12 mouse cellular contexts compared by ENCODE assay signal in the genomic region with DNA sequence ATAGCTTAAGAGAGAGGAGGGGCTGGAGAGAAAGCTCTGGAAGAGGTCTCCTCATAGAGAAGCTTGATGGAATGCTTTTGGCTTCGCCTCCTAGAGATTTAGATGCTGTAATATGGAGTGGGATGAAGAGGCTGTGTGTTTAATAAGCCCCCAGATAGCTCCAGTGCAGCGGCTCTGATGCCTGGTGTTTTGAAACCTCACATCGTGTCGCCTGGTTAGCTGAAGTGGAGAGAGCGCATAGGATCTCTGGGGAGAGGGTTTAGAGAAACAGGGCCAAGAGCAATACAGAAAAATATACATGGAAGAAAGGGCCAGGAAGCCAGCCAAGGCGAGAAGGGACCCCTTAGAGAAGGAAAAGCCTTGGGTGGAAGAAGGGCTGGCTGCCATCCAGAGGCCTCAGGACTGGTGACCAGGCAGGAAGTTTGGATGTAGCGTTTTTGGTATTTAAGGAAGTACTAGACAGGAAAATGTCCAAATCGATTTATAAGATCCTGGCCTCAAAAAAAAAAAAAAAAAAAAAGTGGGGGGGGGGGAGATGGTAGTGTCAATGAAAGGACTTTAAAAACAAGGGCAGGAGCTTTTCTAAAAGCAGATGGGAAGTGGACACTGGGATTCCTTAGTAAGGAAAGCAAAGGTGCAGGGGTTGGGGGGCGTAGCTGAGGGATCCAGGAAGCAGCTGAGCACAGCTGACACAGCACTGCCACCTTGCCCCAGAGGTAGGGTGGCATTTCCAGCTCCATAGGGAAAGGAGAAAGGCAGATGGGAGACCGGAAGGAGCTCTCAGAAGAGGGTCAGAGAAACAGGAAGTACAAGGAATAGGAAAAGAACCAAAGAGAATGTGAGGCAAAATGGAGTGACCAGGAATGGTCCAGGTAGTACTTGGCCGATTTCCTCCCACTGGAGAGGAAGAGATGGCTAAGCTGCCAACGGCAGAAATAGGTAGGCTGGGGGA. TPM values are rescaled to one million over a fixed set of nuclear protein-coding genes. Genes with fewer than 3 reads are reported as not detected.
A peak's percentile ranks its signal among the peaks of the same experiment; 100 is the strongest.
DNase-seq lines count a peak whose midpoint lies in the region; ATAC-seq and TF ChIP-seq lines count a peak whose summit lies in the region.
"Had no signal": no experiment of that assay in that cellular context is flagged by ENCODE, and none has a peak within 500 bp of the region (broad histone marks: within the 10 kb centered on the region; RNA-seq: fewer than 3 reads in every experiment).

No protein-coding gene starts in this region.

- no peaks in the 10 kb centered on the region for H3K4me1 ChIP-seq in midbrain, embryonic 16.5 days (ENCODE audit: control insufficient read depth, insufficient read depth, low read length)
- H3K4me1 ChIP-seq in midbrain, embryonic 10.5 days: peaks cover 18% of the 10 kb centered on the region
- 0 out of 2 replicates have a peak, but pooled peaks cover 4% of the 10 kb centered on the region for H3K4me1 ChIP-seq in kidney, adult 2 months (ENCODE audit: control insufficient read depth, insufficient read depth, low read length)
- no peaks in the 10 kb centered on the region for H3K4me1 ChIP-seq in forebrain, postnatal 0 days (ENCODE audit: insufficient read depth)
- H3K4me1 ChIP-seq: limb, embryonic 12.5 days had no signal

- no peak overlapping the region for H3K4me3 ChIP-seq in midbrain, embryonic 16.5 days (ENCODE audit: low read depth, low read length)
- no peak overlapping the region for H3K4me3 ChIP-seq in midbrain, embryonic 10.5 days
- H3K4me3 ChIP-seq in kidney, adult 2 months (ENCODE audit: insufficient read depth, low read depth, low read length): no peak overlapping the region
- no peak overlapping the region for H3K4me3 ChIP-seq in forebrain, postnatal 0 days (ENCODE audit: low read depth, low read length)
- H3K4me3 ChIP-seq: forebrain, embryonic 10.5 days; limb, embryonic 12.5 days had no signal

- WGBS in midbrain, embryonic 16.5 days: 74% methylated on average over 12 of the region's 12 CpGs
- WGBS in midbrain, embryonic 10.5 days: 89% methylated on average over 12 of the region's 12 CpGs
- WGBS in kidney, adult 2 months: 56% methylated on average over 12 of the region's 12 CpGs
- WGBS in forebrain, postnatal 0 days: 74% methylated on average over 12 of the region's 12 CpGs

- TF ChIP-seq POLR2A in kidney, adult 2 months (IDR thresholded peaks at IDR 0.05; ENCODE audit: low read depth, low read length): no peak

- peak; percentile 38 to 62 for DNase-seq in adrenal gland, postnatal 36 days
- DNase-seq in adrenal gland, adult 8-10 months: no peak
- DNase-seq in midbrain, embryonic 10.5 days (ENCODE audit: low spot score): no peak
- peak; percentile 69 for DNase-seq in kidney, adult 2 months
- DNase-seq in lung, postnatal 4 days: peak; percentile 53 to 75
- DNase-seq in forebrain, postnatal 0 days: no peak
- no peak for DNase-seq in cerebellum, adult 8-10 months
- DNase-seq: cerebellum, adult 9-10 months had no signal

- no peak for TF ChIP-seq CTCF in kidney, adult 2 months (conservative IDR thresholded peaks at IDR 0.05; ENCODE audit: insufficient read depth, insufficient read length, low read depth, low read length)
- no peak for TF ChIP-seq CTCF in forebrain, postnatal 0 days (IDR thresholded peaks at IDR 0.05; ENCODE audit: low read depth)

- no peaks in the 10 kb centered on the region for H3K9me3 ChIP-seq in midbrain, embryonic 16.5 days (replicated peaks; ENCODE audit: control insufficient read depth, low read length, poor library complexity, severe bottlenecking)
- H3K9me3 ChIP-seq in midbrain, embryonic 10.5 days (replicated peaks): no peaks in the 10 kb centered on the region
- no peaks in the 10 kb centered on the region for H3K9me3 ChIP-seq in forebrain, postnatal 0 days (ENCODE audit: low read length)
- H3K9me3 ChIP-seq: forebrain, embryonic 10.5 days; limb, embryonic 12.5 days had no signal

- no peak overlapping the region for H3K4me2 ChIP-seq in midbrain, embryonic 16.5 days (ENCODE audit: low read length)
- H3K4me2 ChIP-seq in forebrain, postnatal 0 days (ENCODE audit: low read depth): no peak overlapping the region
- H3K4me2 ChIP-seq: limb, embryonic 12.5 days had no signal

- H3K9ac ChIP-seq in midbrain, embryonic 16.5 days (ENCODE audit: low read depth, low read length): no peak overlapping the region
- H3K9ac ChIP-seq in forebrain, postnatal 0 days: no peak overlapping the region
- H3K9ac ChIP-seq: limb, embryonic 12.5 days had no signal

- 0 out of 2 replicates have a peak overlapping the region, but pooled peaks have one; percentile 14 for H3K27ac ChIP-seq in midbrain, embryonic 16.5 days (ENCODE audit: low read length)
- H3K27ac ChIP-seq in midbrain, embryonic 10.5 days (replicated peaks): no peak overlapping the region
- H3K27ac ChIP-seq in kidney, adult 2 months (ENCODE audit: insufficient read depth, low read depth, low read length): peak overlapping the region; percentile 55; the same call in 1 of the 2 replicates
- no peak overlapping the region for H3K27ac ChIP-seq in forebrain, postnatal 0 days (ENCODE audit: low read depth, low read length)
- H3K27ac ChIP-seq: forebrain, embryonic 10.5 days; limb, embryonic 12.5 days had no signal

- no peaks in the 10 kb centered on the region for H3K27me3 ChIP-seq in midbrain, embryonic 16.5 days (ENCODE audit: control insufficient read depth, insufficient read depth, low read depth, low read length)
- peaks cover 8% of the 10 kb centered on the region for H3K27me3 ChIP-seq in midbrain, embryonic 10.5 days (ENCODE audit: low read depth, poor library complexity, severe bottlenecking)
- H3K27me3 ChIP-seq in kidney, adult 2 months (replicated peaks; ENCODE audit: control insufficient read depth, insufficient read depth, low read length): no peaks in the 10 kb centered on the region
- no peaks in the 10 kb centered on the region for H3K27me3 ChIP-seq in forebrain, postnatal 0 days (ENCODE audit: insufficient read depth, low read length)
- H3K27me3 ChIP-seq: limb, embryonic 12.5 days; Patski had no signal

- peaks cover 18% of the 10 kb centered on the region for H3K36me3 ChIP-seq in midbrain, embryonic 16.5 days (ENCODE audit: control insufficient read depth, insufficient read depth, low read length)
- H3K36me3 ChIP-seq in midbrain, embryonic 10.5 days: peaks cover 40% of the 10 kb centered on the region
- H3K36me3 ChIP-seq in kidney, adult 2 months (ENCODE audit: control insufficient read depth, insufficient read depth, low read length): no peaks in the 10 kb centered on the region
- H3K36me3 ChIP-seq in forebrain, postnatal 0 days (ENCODE audit: insufficient read depth): peaks cover 50% of the 10 kb centered on the region

- no peak for ATAC-seq in midbrain, embryonic 16.5 days
- no peak for ATAC-seq in forebrain, postnatal 0 days
- ATAC-seq: Patski had no signal

RNA-seq across cellular contexts. Expression of a gene that starts 11.0 kb away (rescaled TPM):
- 1 to 10 TPM in 1 of 2 experiments, under 1 TPM in 1; 0.23 to 1.4 TPM for total RNA-seq in adrenal gland, postnatal 36 days (2021)
- 1 to 10 TPM in 2 of 4 experiments, under 1 TPM in 2; 0.42 to 2.7 (median 1.3) TPM for total RNA-seq in adrenal gland, adult 8-10 months (2022)
- 2.4 and 2.7 TPM in 2 replicates for polyA plus RNA-seq in midbrain, embryonic 16.5 days (2015; fragmentation: Nextera tagmentation; extraction: Ambion mirVana)
- polyA plus RNA-seq in midbrain, embryonic 10.5 days (2016; fragmentation: Nextera tagmentation; extraction: Ambion mirVana): 0.49 and 0.51 TPM in 2 replicates
- 0.14 and 0.18 TPM in 2 replicates for polyA plus RNA-seq in kidney, adult 2 months (2012; rRNA removed)
- 4.2 and 4.5 TPM in 2 replicates for total RNA-seq in forebrain, postnatal 0 days (2014; rRNA removed)
- polyA plus RNA-seq in forebrain, postnatal 0 days (2015; fragmentation: Nextera tagmentation; extraction: Ambion mirVana): 0.70 and 0.77 TPM in 2 replicates

RNA-seq across cellular contexts. Expression of a gene that starts 13.4 kb away (rescaled TPM):
- total RNA-seq in adrenal gland, postnatal 36 days (2021): under 1 TPM; 0.76 to 0.99 TPM
- 1 to 10 TPM in 3 of 4 experiments, under 1 TPM in 1; 0.73 to 1.9 (median 1.4) TPM for total RNA-seq in adrenal gland, adult 8-10 months (2022)
- 13.3 and 15.1 TPM in 2 replicates for polyA plus RNA-seq in midbrain, embryonic 16.5 days (2015; fragmentation: Nextera tagmentation; extraction: Ambion mirVana)
- polyA plus RNA-seq in midbrain, embryonic 10.5 days (2016; fragmentation: Nextera tagmentation; extraction: Ambion mirVana): 4.1 TPM in 2 replicates
- 1.9 and 2.5 TPM in 2 replicates for polyA plus RNA-seq in kidney, adult 2 months (2012; rRNA removed)
- 17.5 and 17.8 TPM in 2 replicates for total RNA-seq in forebrain, postnatal 0 days (2014; rRNA removed)
- 5.6 and 7.2 TPM in 2 replicates for polyA plus RNA-seq in forebrain, postnatal 0 days (2015; fragmentation: Nextera tagmentation; extraction: Ambion mirVana)

RNA-seq across cellular contexts. Expression of a gene that starts 14.3 kb away (rescaled TPM):
- total RNA-seq in adrenal gland, postnatal 36 days (2021): 10 to 100 TPM; 11.9 to 14.4 TPM
- total RNA-seq in adrenal gland, adult 8-10 months (2022): 10 to 100 TPM; 11.8 to 21.9 (median 17.1) TPM
- 0.49 and 1.0 TPM in 2 replicates for polyA plus RNA-seq in midbrain, embryonic 16.5 days (2015; fragmentation: Nextera tagmentation; extraction: Ambion mirVana)
- polyA plus RNA-seq in midbrain, embryonic 10.5 days (2016; fragmentation: Nextera tagmentation; extraction: Ambion mirVana): 1.9 and 2.2 TPM in 2 replicates
- polyA plus RNA-seq in kidney, adult 2 months (2012; rRNA removed): 18.2 and 20.0 TPM in 2 replicates
- total RNA-seq in forebrain, postnatal 0 days (2014; rRNA removed): 1.4 and 2.1 TPM in 2 replicates
- 0.15 and 0.30 TPM in 2 replicates for polyA plus RNA-seq in forebrain, postnatal 0 days (2015; fragmentation: Nextera tagmentation; extraction: Ambion mirVana)

RNA-seq across cellular contexts. Expression of a gene that starts 35.9 kb away (rescaled TPM):
- total RNA-seq in adrenal gland, postnatal 36 days (2021): 10 to 100 TPM; 61.5 to 67.0 TPM
- 10 to 100 TPM; 62.1 to 66.9 (median 65.1) TPM for total RNA-seq in adrenal gland, adult 8-10 months (2022)
- polyA plus RNA-seq in midbrain, embryonic 16.5 days (2015; fragmentation: Nextera tagmentation; extraction: Ambion mirVana): 118 and 143 TPM in 2 replicates
- polyA plus RNA-seq in midbrain, embryonic 10.5 days (2016; fragmentation: Nextera tagmentation; extraction: Ambion mirVana): 105 and 106 TPM in 2 replicates
- 113 and 116 TPM in 2 replicates for polyA plus RNA-seq in kidney, adult 2 months (2012; rRNA removed)
- total RNA-seq in forebrain, postnatal 0 days (2014; rRNA removed): 76.4 and 109 TPM in 2 replicates
- 126 and 140 TPM in 2 replicates for polyA plus RNA-seq in forebrain, postnatal 0 days (2015; fragmentation: Nextera tagmentation; extraction: Ambion mirVana)

RNA-seq across cellular contexts. Expression of a gene that starts 35.9 kb away (rescaled TPM):
- 1 to 10 TPM; 3.4 to 6.1 TPM for total RNA-seq in adrenal gland, postnatal 36 days (2021)
- 10 to 100 TPM in 2 of 4 experiments, 1 to 10 TPM in 2; 3.1 to 14.2 (median 8.5) TPM for total RNA-seq in adrenal gland, adult 8-10 months (2022)
- polyA plus RNA-seq in midbrain, embryonic 16.5 days (2015; fragmentation: Nextera tagmentation; extraction: Ambion mirVana): 0.83 and 0.88 TPM in 2 replicates
- 1.2 and 1.7 TPM in 2 replicates for polyA plus RNA-seq in midbrain, embryonic 10.5 days (2016; fragmentation: Nextera tagmentation; extraction: Ambion mirVana)
- polyA plus RNA-seq in kidney, adult 2 months (2012; rRNA removed): 11.0 and 14.1 TPM in 2 replicates
- 1.6 and 3.0 TPM in 2 replicates for total RNA-seq in forebrain, postnatal 0 days (2014; rRNA removed)
- 1.8 and 2.1 TPM in 2 replicates for polyA plus RNA-seq in forebrain, postnatal 0 days (2015; fragmentation: Nextera tagmentation; extraction: Ambion mirVana)

Comparison
In these comparisons a context has a peak if more than half of its experiments do, and no peak if none do; other contexts are left out.
1. DNase-seq: peak in adrenal gland, postnatal 36 days (2 of 2), kidney, adult 2 months (single experiment) and lung, postnatal 4 days (2 of 2); none in adrenal gland, adult 8-10 months (single experiment), midbrain, embryonic 10.5 days (single experiment), forebrain, postnatal 0 days (single experiment) and cerebellum, adult 8-10 months (single experiment).
2. H3K27ac ChIP-seq: peak in midbrain, embryonic 16.5 days (single experiment) and kidney, adult 2 months (single experiment); none in midbrain, embryonic 10.5 days (single experiment) and forebrain, postnatal 0 days (single experiment).